Mouse (Mus musculus) B cell, adult 2 months (primary cell): ENCODE results near the gene Rps15.

Source experiments
- DNase-seq, 2 experiments: peaks; one replicate each; pipeline ENCODE4 v3.0.0; 2022

Gene Rps15

DNA sequence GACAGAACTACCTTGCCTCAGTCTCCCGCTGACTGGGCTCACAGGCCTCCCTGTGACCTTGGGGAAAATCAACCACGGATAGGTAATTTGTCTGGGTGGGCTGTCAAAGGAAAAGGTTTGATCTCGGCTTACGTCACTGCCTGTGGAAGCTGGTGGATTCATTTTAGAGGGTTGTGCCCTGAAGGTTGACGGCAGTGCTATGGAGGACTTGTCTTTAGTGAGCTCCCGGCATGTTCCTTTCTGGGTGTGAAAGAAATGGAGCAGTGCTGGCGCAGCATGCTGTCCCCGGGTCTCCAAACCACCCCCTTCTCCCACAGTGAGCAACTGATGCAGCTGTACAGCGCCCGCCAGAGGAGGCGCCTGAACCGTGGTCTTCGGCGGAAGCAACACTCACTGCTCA is 1.1 kb downstream of the Rps15 start:
- DNase-seq = peak in 1 of 2 experiments; percentile 27

DNA sequence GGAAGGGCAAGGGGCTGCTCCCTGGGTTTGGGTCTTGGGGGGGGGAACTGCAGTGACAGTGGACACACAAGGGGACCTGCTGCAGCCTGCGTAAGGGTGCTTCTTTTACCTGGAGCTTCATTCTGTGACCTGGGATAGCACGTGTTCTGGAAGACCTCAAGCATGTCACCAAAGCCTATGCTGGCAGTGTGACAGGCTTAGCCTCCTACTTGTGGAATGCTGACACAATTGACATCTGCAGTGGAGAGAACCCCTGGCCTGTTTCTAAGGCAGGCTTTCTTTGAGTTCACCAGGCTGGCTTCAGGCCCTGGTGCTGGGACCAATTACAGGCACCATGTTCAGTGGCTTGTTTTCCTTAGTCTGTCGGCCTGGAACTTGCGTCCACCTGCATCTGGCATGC is 2.1 kb downstream of the Rps15 start:
- no peak for DNase-seq

DNA sequence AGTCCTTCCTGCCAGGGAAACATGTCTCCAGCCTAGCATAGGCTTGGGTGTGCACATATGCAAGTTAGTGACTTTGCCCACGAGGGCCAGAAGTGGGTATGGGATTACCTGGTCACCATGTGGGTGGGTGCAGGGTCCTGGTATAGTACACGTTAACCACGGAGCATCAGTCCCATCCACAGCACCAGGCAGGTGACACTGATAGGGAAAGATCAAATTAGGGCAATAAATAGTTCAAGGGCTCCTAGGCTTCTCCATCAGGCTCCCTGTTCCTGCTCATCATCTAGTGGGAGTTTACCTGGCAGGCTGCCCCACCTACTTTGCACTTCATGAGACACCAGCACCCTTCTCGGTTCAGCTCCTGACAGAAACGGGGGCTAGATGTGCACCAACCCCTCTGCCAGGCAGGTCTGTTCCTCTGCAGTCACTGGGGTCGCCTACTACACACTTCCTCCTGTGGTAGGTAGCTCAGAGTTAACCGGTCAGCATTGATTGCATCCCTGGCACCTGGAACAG is 2.6 kb downstream of the Rps15 start:
- no peak for DNase-seq

DNA sequence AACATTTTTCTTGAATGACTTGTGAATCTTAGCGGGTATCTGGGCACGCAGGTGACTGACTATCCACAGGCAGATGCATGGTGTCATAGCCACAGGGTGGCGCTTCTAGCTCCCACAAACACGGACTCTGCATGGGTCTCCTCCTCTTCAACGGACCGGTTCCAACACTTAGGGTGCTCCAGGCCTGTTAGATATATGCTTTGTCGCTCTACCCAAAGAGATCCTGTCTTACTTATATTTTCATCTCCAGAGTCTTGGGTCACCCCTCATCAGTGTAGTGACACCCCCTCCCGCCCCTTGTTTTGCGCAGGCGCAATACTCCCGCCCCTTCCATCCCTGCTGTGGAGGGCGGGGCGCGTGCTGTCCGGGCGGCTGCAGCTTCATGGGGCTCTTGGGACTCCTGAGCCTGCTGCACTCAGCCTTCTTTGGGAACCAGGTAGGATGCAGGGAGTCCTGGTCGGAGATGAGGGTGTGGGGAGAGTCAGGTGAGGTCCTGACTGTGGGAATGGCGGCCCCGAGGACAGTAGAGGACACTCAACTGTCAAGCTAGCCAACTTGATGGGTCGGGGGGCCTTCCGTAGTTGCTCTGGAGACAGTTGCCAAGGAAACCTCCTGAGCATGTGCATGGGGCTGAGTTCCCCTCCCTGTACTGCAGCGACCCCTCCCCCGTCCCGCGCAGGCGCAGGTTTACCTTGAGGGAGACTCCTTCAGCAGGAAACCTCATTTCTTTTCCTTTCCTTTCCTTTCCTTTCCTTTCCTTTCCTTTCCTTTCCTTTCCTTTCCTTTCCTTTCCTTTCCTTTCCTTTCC is 3.6 kb downstream of the Rps15 start, which contains the start of gene Apc2:
Gene Apc2, plus strand, starts transcription at position 360 of the 808 bp plus-strand sequence.
- peak; percentile 80 for DNase-seq

DNA sequence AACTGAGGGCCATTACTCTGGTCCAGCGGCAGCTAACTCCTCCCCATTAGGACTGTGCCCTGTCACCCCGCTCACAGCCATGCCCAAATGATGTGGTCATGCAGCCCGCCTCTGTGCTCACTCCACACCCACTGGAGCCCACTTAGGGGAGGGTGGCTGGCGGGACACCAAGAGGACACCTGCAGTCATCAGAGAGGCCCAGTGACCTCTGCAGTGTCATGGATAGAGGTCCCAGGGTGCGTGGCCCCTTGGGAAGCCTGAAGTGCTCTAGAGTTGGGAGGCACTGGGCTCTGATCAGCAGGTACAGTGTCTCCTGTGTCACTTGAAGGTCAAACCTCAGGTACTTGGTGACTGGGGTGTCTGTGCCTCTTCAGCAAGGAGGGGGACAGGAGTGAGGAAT is 4.6 kb downstream of the Rps15 start:
- DNase-seq = no peak

DNA sequence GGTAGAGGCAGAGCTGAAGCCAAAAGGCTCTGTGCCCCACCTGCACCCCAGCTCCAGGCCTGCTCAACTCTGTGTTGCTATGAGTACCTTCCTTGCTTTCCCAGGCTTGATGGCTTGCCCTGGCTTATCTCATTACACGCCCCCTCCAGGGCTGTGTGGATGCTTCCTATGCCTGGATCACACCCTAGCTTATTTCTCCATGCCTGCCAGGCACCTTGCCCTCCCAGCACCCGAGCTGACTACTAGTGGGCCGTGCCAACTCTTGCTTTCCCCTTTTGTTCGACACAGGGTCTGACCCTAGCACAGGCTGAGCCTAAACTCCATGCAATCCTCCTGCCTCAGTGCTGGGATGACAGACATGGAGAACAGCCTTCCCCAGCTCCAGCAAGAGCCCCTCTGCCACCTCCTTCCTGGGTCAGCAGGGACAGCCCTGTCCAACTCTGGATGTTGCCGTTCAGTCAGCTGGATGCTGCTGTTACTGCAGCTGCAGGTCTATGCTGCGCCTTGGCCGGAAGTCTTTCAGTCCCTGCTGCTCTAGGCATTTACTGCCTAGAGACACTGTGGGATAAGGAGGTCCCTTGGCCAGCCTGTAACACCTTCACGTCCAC is 5.4 kb downstream of the Rps15 start:
- DNase-seq = no peak

DNA sequence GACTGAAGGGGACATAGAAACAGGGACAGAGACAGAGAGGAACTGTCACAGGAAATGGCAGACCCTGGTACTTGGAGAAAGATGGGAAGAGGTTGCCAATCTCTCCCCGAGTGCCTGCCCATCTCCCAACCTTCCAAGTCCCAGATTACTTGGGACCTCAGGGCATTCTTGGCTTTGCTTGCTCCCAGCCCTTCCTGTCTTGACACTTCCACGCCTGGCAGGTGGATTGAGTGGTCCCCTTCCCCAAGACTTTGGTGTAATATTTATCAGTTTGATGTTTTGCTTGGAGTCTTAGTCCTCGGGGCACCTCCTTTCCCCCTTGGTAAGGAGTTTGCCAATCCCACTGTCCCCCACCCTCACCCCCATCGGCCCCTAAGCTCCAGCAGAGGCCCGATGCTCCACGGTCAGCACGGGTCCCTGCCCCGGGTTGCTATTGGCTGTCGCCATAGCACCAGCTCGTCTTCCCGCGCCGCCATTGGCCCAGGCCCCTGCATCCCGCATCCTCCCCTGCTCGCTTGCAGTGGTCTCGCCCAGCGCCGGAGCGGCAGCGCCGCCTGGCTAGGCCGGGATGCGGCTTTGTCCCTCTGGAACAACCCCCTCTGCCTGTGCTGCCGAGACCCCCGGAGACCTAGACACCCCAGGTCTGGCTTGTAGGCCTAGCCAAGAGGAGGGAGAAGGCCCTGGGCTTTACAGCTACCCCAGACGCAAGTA is 6.5 kb downstream of the Rps15 start:
- no peak for DNase-seq

DNA sequence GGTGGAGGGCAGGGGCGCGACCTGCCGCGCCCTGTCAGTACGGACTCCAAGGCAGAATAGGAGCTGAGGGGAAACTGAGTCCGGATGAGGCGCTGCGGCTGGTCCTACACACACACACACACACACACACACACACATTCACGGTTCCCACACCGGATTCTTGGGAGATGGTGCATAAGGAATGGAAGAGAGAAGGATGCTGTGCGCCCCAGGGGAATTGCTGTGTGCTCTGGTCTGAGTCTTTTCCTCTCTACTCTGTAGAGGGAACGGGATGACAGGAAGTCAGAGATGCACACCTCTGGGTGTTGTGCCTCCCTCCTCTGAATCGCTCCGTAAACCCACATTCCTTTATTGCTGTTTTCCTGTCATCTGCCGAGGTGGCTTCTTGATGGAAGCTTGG is 7.0 kb downstream of the Rps15 start:
- DNase-seq = no peak

DNA sequence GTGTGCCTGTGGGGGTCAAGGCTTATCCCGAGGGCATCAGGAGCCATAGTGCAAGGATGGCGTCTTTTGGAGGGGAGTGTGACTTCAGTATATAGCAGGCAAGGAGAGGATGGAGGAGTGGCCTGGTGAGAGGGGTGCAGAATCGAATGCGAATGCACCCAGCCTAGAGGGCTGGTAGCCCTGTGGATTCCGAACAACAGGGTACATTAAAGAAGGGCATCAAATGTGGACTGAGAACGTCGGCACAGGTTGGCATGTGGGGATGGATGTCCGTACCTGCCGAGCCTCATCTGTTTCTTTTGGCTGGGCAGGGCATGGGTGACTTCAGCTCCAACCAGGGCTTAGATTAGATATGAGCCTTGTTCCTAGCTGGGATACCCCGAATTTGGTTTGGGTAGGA is 7.6 kb downstream of the Rps15 start:
- no peak for DNase-seq

DNA sequence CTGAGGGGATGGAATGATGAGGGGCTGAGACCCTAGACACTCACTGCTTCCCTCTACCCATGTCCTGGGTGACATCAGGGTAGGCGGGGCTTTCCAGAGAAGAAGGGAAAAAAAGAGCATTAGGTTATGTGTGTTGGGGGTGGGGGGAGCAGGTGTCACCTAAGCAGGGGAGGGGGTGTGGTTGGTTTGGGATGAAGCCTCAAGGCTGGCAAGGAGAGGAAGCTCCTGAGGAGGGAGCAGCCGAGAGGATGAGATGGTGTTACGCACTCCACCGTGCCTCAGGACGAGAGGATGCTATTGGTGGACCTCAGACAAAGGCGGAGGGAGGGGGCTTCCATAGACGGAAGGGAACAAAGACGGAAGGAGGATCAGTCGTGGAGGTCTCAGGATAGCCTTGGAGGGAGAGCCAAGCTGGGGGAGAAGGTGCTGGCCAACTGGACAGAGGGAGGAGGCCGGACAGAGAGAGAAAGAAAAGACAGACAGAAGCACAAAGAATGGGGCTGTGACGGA is 8.5 kb downstream of the Rps15 start:
- no peak for DNase-seq

DNA sequence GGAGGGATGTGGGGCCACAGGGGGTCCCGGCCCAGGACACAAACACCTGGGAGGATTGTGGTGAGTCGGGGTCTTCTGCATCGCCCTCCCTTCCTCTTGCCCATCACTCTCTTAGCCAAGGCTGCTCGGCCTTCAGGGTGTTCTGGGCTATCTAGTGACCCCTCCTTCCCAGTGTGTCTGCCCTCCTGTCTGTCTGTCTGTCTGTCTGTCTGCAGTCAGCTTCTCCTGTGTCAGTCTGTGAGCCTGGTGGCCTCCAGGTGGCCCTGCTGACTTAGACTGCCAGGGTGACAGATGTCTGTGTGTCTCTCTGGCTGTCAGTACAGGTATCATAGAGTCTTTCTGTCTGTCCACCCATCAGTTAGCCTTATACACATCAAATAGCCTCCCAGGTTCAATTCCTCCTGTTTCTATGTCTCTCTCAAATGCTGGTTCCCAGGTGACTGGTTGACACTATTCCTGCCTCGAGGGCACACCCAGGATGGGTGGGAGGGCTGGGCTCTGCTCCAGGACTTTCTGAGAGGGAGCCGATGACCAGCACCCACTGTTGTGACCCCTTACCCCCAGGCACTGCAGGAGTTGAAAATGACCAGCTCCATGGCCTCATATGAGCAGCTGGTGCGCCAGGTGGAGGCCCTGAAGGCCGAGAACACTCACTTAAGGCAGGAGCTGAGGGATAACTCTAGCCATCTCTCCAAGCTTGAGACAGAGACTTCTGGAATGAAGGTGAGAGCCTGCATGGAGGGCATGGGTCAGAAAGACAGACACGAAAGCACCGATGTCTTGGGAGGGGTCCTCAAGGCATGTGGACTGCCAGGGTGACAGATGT is 9.2 kb downstream of the Rps15 start:
- DNase-seq = no peak

DNA sequence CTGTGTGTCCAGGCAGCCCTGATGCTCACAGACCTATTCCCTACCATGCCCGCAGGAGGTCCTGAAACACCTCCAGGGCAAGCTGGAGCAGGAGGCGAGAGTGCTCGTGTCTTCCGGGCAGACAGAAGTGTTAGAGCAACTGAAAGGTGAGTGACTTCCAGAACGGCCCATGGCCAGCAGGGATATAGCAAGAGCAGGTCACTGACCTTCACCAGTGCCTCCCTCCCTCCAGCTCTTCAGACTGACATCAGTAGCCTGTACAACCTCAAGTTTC is 9.8 kb downstream of the Rps15 start:
- DNase-seq = no peak

DNA sequence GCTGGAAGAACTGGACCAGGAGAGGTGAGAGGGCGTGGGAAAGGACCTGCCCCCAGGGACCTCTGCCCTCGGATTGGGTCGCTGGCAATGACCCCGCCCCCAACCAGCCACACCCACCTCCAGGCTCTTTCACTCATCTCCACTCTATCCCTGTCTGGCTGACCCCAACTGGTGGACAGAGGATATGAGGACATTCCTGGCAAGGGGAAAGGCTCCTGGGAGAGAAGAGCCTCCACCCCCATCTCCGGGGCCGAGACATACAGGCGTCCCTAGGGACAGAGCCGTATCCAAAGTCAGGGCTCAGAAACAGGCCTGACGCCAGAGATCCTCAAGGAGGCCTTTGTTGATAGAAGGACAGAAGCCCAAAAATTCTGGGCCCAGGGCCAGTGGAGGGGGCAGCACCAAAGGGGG is 10.2 kb downstream of the Rps15 start:
- no peak for DNase-seq

DNA sequence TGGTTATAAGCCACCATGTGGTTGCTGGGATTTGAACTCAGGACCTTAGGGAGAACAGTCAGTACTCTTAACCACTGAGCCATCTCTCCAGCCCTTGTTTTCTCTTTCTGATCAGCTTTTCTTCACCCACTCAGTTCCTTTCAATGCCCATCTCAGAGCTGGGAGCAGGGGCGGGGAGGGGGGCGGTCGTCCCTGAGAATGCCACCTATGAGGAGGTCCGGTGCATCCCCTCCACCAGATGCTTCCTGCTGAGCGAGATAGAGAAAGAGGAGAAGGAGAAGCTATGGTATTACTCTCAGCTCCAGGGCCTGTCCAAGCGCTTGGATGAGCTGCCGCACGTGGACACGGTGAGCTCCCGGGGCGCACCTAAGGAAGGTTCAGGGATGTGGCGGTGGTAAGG is 12.2 kb downstream of the Rps15 start:
- DNase-seq = no peak

DNA sequence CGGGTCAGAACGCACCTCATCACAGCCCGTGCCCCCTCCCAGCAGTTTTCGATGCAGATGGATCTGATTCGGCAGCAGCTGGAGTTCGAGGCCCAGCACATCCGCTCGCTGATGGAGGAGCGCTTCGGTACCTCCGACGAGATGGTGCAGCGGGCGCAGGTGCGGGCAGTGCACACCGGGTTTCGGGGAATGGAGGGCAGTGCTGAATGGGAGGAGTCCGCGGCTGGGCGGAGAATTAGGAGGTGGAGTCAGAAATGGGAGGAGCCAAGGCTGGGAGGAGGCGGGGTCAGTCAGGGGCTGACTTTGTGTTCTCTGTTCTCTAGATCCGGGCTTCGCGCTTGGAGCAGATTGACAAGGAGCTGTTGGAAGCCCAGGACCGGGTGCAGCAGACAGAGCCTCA is 12.6 kb downstream of the Rps15 start:
- peak; percentile 87 to 88 for DNase-seq

DNA sequence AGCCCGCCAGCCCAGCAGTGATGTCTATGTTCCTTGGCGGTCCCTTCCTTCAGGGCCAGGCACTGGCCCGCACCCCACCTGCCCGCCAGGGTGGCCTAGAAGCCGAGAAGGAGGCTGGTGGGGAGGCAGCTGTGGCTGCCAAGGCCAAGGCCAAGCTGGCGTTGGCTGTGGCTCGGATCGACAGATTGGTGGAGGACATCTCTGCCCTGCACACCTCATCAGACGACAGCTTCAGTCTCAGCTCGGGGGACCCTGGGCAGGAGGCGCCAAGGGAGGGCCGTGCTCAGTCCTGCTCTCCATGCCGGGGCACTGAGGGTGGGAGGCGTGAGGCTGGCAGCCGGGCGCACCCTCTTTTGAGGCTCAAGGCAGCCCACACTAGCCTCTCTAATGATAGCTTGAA is 19.3 kb downstream of the Rps15 start:
- DNase-seq = no peak

DNA sequence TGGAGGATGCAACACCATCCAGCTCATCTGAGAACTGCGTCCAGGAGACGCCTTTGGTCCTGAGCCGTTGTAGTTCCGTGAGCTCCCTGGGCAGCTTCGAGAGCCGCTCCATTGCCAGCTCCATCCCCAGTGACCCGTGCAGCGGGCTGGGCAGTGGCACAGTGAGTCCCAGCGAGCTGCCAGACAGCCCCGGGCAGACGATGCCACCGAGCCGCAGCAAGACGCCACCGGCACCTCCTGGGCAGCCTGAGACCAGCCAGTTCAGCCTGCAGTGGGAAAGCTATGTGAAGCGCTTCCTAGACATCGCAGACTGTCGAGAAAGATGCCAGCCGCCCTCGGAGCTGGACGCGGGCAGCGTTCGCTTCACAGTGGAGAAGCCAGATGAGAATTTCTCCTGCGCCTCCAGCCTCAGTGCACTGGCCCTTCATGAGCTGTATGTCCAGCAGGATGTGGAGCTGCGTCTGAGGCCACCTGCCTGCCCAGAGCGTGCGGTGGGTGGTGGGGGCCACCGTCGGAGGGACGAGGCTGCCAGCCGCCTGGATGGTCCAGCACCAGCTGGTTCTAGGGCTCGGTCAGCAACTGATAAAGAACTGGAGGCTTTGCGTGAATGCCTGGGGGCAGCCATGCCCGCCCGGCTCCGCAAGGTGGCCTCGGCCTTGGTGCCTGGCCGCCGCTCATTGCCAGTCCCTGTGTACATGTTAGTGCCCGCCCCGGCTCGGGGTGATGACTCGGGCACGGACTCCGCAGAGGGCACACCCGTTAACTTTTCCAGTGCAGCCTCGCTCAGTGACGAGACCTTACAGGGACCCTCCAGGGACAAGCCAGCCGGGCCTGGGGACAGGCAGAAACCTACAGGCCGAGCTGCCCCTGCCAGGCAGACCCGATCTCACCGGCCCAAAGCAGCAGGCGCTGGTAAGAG is 20.6 kb downstream of the Rps15 start:
- DNase-seq = no peak

DNA sequence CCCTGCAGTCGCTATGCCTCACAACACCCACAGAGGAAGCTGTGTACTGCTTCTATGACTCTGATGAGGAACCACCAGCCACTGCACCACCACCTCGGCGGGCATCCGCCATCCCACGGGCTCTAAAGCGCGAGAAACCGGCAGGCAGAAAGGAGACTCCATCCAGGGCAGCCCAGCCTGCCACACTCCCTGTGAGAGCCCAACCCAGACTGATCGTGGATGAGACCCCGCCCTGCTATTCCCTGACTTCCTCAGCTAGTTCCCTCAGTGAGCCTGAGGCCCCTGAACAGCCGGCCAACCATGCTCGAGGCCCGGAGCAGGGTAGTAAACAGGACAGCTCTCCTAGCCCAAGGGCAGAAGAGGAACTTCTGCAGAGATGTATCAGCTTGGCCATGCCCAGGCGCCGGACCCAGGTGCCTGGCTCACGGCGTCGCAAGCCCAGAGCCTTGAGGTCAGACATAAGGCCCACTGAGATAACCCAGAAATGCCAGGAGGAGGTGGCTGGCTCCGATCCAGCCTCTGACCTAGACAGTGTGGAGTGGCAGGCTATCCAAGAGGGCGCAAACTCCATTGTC is 21.5 kb downstream of the Rps15 start:
- DNase-seq = peak; percentile 75 to 77

DNA sequence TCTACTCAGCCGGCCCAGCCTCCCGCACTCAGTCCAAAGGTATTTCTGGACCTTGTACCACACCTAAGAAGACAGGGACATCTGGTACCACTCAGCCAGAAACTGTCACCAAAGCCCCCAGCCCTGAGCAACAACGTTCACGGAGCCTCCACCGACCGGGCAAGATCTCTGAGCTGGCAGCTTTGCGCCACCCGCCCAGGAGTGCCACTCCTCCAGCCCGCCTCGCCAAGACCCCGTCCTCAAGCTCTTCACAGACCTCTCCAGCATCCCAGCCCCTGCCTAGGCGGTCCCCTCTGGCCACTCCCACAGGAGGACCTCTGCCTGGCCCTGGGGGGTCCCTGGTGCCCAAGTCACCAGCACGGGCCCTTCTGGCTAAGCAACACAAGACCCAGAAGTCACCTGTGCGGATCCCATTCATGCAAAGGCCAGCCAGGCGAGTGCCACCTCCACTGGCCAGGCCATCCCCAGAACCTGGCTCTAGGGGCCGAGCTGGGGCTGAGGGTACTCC is 22.3 kb downstream of the Rps15 start:
- DNase-seq = no peak

DNA sequence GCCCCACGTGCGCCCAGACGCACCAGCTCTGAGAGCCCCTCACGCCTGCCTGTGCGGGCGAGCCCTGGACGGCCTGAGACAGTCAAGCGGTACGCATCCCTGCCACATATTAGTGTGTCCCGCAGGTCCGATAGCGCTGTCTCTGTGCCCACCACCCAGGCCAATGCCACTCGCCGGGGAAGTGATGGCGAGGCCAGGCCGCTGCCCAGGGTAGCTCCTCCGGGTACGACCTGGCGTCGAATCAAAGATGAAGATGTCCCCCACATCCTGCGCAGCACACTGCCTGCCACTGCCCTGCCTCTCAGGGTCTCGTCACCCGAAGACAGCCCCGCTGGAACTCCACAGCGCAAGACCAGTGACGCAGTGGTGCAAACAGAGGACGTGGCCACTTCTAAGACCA is 23.1 kb downstream of the Rps15 start:
- DNase-seq = no peak

DNA sequence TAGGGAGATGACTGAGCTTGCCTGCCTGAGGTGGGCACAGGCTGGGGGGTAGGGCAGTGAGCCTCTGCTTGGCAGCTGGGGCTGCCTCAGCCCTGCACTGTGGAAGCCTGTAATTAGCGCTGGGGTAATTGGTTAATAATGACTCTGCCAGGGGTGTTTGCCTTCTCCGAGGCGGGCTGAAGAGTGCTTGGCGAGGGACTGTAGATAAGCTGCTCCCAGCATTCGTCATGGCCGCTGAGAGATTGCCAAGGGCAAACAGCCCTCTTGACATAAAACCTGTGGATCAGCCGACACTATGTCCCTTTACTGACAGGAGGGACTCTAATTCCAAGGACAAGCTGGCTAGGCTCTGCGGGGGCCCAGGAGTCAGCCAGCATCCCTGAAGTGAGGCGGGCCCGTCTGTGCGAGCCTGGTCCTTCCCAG is 24.1 kb downstream of the Rps15 start:
- DNase-seq = no peak
